Mouse (Mus musculus) neural tube, embryonic 12.5 days (tissue): ENCODE data around the gene Bub1b. TPM values are rescaled to one million over a fixed set of nuclear protein-coding genes. Genes with fewer than 3 reads are reported as not detected.
A peak's percentile ranks its signal among the peaks of the same experiment; 100 is the strongest.

Experiments
- ATAC-seq: fragments of 200-750 bp; cut with Nextera tagmentation; 2 replicates; pipeline ENCODE4 v1.8.0; 2017; ENCODE audit warnings: low read depth, mild to moderate bottlenecking, moderate TSS enrichment, moderate library complexity; ENCODE audit not compliant: low FRiP score
- H3K27ac ChIP-seq: fragments of 300-500 bp; sonication (generic); 2 replicates; pipeline ENCODE4 v1.5.1; 2016
- H3K27me3 ChIP-seq: fragments of 300-500 bp; sonication (generic); replicated peaks from 2 replicates; pipeline ENCODE4 v1.6.1; 2016; ENCODE audit warnings: mild to moderate bottlenecking
- H3K36me3 ChIP-seq: fragments of 300-500 bp; sonication (generic); 2 replicates; pipeline ENCODE4 v1.6.1; 2016; ENCODE audit warnings: mild to moderate bottlenecking
- H3K4me1 ChIP-seq: fragments of 300-500 bp; sonication (generic); 2 replicates; pipeline ENCODE4 v1.6.1; 2016
- H3K4me2 ChIP-seq: fragments of 300-500 bp; sonication (generic); replicated peaks from 2 replicates; pipeline ENCODE4 v1.6.1; 2016; ENCODE audit warnings: mild to moderate bottlenecking
- H3K4me3 ChIP-seq: fragments of 300-500 bp; sonication (generic); 2 replicates; pipeline ENCODE4 v1.5.1; 2016
- H3K9ac ChIP-seq: fragments of 300-500 bp; sonication (generic); 2 replicates; pipeline ENCODE4 v1.6.1; 2016; ENCODE audit warnings: mild to moderate bottlenecking
- H3K9me3 ChIP-seq: fragments of 300-500 bp; sonication (generic); 2 replicates; pipeline ENCODE4 v1.6.1; 2016; ENCODE audit warnings: mild to moderate bottlenecking
- WGBS: fragments of 180-500 bp; shearing (Covaris S2); methylation state at CpG from one replicate; pipeline ENCODE4 v1.1.7; 2016; 5-methylcytosine and 5-hydroxymethylcytosine counted together
- polyA plus RNA-seq: library from polyadenylated mRNA; unstranded; fragments of >200 nt; fragmentation: Nextera tagmentation; extraction: Ambion mirVana; gene quantifications from 2 replicates; pipeline ENCODE4 v1.2.1, GENCODE M21; 2016

Gene Bub1b
- polyA plus RNA-seq, 1 experiment from 2014 or later, result 63.6 TPM

DNA sequence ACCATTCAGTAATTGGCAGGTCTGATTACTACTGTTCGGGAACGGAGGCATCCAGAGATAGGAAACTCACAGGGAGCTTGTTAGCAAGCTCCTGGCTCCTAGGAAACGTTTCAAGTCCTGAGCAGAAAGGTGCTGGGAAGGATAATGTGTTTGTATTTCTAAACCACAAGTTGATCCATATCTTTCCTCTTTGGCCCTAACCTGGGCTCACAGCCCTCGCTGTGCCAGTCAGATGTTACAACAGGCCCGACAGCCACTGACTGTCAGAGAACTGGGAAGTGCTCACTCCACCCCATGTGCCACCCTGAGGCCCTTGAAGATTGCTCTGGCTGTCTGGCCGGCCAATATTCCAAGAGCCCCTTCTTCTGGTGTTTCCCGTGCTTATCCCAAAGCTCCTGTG lies 76.5 kb downstream of the Bub1b start:
- Histone ChIP-seq H3K36me3 (no peaks in the 10 kb centered on the region), H3K9ac (no peak overlapping the region), H3K4me3 (no peak overlapping the region), H3K9me3 (no peaks in the 10 kb centered on the region), H3K4me2 (no peak overlapping the region), H3K4me1 (peaks cover 12% of the 10 kb centered on the region), H3K27ac (no peak overlapping the region), H3K27me3 (peaks cover 67% of the 10 kb centered on the region)
- ATAC-seq, result no peak
- WGBS, result 7% methylated on average over 7 of the region's 7 CpGs

- Histone ChIP-seq H3K9ac (peak overlapping the region; percentile 58), H3K9me3 (no peaks in the 10 kb centered on the region), H3K36me3 (no peaks in the 10 kb centered on the region), H3K27ac (no peak overlapping the region), H3K4me2 (peak overlapping the region; percentile 89), H3K4me1 (peaks cover 12% of the 10 kb centered on the region), H3K27me3 (peaks cover 73% of the 10 kb centered on the region), H3K4me3 (peak overlapping the region; percentile 42)
- ATAC-seq, result peak; percentile 48; the same call in 1 of the 2 replicates
- WGBS, result 1% methylated on average over 86 of the region's 89 CpGs
Observed at GRCm38 (mm10) chr2:118676839-118677741, 79.1 kb downstream of the Bub1b start.

DNA sequence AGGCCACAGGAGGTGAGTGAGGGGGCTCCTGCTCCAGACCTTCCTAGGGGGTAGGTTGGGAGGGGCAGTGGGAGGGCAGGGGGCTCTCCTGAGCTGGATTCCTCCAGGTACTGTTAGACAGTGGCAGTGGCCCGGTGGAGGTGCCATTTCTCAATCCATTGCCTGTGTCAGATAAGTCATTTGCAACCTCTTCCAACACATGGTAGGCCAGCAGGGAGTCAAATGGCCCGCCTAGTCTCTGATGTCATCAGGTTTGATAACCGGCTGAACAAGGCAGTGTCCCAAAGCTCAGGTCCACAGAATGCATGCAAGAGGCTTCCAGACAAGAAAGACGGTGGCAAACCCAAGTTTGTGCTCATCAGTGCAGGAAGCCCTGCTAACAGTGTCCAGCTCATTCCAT lies 79.8 kb downstream of the Bub1b start:
- WGBS, result 12% methylated on average over 4 of the region's 4 CpGs
- Histone ChIP-seq H3K27ac (no peak overlapping the region), H3K4me2 (peak overlapping the region; percentile 89), H3K9me3 (no peaks in the 10 kb centered on the region), H3K27me3 (peaks cover 70% of the 10 kb centered on the region), H3K4me3 (peak overlapping the region; percentile 42), H3K9ac (peak overlapping the region; percentile 58), H3K36me3 (no peaks in the 10 kb centered on the region), H3K4me1 (peaks cover 12% of the 10 kb centered on the region)
- no peak for ATAC-seq

DNA sequence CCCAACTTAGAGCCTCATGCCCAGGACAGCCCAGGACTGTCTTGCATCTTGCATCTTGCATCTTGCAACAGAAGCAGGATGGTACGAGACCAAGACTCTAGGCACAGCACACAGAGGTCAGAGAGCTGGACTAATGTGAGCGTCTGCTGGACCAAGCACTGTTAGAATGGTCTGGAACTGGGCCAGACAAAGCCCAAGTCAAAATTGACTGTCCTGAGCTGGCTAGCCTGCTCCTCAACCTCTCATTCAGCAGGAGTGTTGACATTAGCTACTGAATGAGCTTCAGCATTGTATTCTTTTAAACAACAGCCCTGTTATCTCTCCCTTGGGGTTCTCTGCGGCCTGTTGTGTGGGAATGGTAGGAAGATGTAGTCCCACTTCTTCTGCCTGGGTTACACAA lies 81.6 kb downstream of the Bub1b start:
- Histone ChIP-seq H3K4me1 (peaks cover 12% of the 10 kb centered on the region), H3K4me2 (no peak overlapping the region), H3K27ac (no peak overlapping the region), H3K4me3 (no peak overlapping the region), H3K9ac (no peak overlapping the region), H3K27me3 (peaks cover 54% of the 10 kb centered on the region), H3K36me3 (no peaks in the 10 kb centered on the region), H3K9me3 (no peaks in the 10 kb centered on the region)
- no peak for ATAC-seq
- WGBS, result 74% methylated on average over 3 of the region's 3 CpGs

- H3K27me3 ChIP-seq, result peaks cover 41% of the 10 kb centered on the region
- H3K9ac ChIP-seq, result no peak overlapping the region
- ATAC-seq, result no peak
- no peak overlapping the region for H3K4me3 ChIP-seq
- WGBS, result 94% methylated on average over 6 of the region's 6 CpGs
- H3K27ac ChIP-seq, result no peak overlapping the region
- no peaks in the 10 kb centered on the region for H3K9me3 ChIP-seq
- peaks cover 12% of the 10 kb centered on the region for H3K4me1 ChIP-seq
- no peak overlapping the region for H3K4me2 ChIP-seq
- H3K36me3 ChIP-seq, result no peaks in the 10 kb centered on the region
Observed at GRCm38 (mm10) chr2:118680926-118681325, 82.9 kb downstream of the Bub1b start.

- no peak for ATAC-seq
Observed at GRCm38 (mm10) chr2:118682544-118683260, 84.7 kb downstream of the Bub1b start.

DNA sequence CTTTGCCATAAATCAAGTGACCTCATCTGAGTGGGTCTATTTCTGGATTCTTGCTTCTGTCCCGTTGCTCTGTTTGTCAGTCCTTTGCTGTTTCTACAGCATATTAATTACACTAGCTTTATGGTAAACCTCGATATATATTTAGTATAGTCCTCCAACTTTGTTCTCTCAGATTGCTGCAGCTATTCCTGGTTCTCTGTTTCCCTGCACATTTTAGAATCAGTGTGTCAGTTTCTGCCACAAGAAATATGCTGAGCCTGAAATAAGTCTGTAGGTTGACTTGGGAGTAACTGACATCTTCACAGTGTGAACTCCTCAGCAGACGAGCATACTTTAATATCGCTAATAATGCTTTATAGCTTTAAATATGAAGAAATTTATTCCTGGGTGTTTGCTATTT lies 87.1 kb downstream of the Bub1b start:
- Histone ChIP-seq H3K9me3 (no peaks in the 10 kb centered on the region), H3K36me3 (no peaks in the 10 kb centered on the region), H3K4me1 (no peaks in the 10 kb centered on the region), H3K27me3 (peaks cover 5% of the 10 kb centered on the region; the same call in 1 of the 2 replicates), H3K27ac (no peak overlapping the region), H3K9ac (no peak overlapping the region), H3K4me2 (no peak overlapping the region), H3K4me3 (no peak overlapping the region)
- WGBS, result 86% methylated on average over 4 of the region's 4 CpGs
- ATAC-seq, result no peak

More at GRCm38 (mm10) chr2:118682544-118683260, 84.7 kb downstream of the Bub1b start:
- H3K4me3 ChIP-seq, result no peak overlapping the region
- H3K9ac ChIP-seq, result no peak overlapping the region
- no peaks in the 10 kb centered on the region for H3K9me3 ChIP-seq
- H3K4me1 ChIP-seq, result peaks cover 1% of the 10 kb centered on the region; the same call in 1 of the 2 replicates
- H3K27ac ChIP-seq, result no peak overlapping the region
- H3K4me2 ChIP-seq, result no peak overlapping the region
- WGBS, result 51% methylated on average over 8 of the region's 8 CpGs
- peaks cover 24% of the 10 kb centered on the region for H3K27me3 ChIP-seq
- no peaks in the 10 kb centered on the region for H3K36me3 ChIP-seq

- no peaks in the 10 kb centered on the region for H3K9me3 ChIP-seq
- no peak overlapping the region for H3K4me3 ChIP-seq
- 79% methylated on average over 8 of the region's 8 CpGs for WGBS
- no peaks in the 10 kb centered on the region for H3K4me1 ChIP-seq
- H3K4me2 ChIP-seq, result no peak overlapping the region
- H3K27ac ChIP-seq, result no peak overlapping the region
- no peak overlapping the region for H3K9ac ChIP-seq
- ATAC-seq, result no peak
- peaks cover 5% of the 10 kb centered on the region; the same call in 1 of the 2 replicates for H3K27me3 ChIP-seq
- H3K36me3 ChIP-seq, result no peaks in the 10 kb centered on the region
Observed at GRCm38 (mm10) chr2:118686693-118687092, 88.7 kb downstream of the Bub1b start.

DNA sequence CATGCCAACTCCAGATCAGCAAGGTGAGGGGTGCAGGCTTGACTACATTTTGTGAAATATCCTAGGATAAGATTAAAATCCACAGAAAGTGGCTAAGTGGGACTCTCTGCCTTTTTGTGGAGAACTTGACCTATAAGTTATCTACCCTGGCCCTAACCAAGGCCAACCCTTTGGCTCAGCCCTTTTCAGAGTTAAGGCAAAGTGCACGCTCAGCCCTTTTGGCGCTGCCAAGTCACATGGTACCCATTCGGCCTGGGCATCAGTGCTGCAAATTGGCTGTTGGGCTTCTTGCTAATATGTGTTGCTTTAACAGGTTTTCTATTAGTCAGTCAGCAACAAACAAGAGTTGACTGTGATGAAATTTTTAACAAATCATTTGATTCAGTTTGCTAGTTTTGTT lies 89.8 kb downstream of the Bub1b start:
- 95% methylated on average over 3 of the region's 3 CpGs for WGBS
- Histone ChIP-seq H3K36me3 (no peaks in the 10 kb centered on the region), H3K27me3 (peaks cover 5% of the 10 kb centered on the region; the same call in 1 of the 2 replicates), H3K4me3 (no peak overlapping the region), H3K4me1 (no peaks in the 10 kb centered on the region), H3K9ac (no peak overlapping the region), H3K27ac (no peak overlapping the region), H3K4me2 (no peak overlapping the region), H3K9me3 (no peaks in the 10 kb centered on the region)
- no peak for ATAC-seq

DNA sequence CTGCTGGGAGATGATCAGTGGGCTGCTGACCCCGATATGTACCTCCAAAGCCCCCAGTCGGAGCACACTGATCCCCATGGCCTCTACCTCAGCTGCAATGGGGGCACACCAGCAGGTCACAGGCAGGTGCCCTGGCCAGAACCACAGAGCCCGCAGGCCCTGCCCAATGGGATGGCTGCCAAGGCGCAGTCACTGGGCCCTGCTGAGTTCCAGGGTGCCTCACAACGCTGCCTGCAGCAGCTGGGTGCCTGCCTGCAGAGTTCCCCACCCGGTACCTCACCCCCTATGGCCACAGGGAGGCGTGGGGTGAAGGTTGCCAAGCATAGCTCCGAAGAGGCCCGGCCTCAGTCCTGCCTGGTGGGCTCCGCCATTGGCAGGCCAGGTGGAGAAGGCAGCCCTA lies 91.9 kb downstream of the Bub1b start:
- ATAC-seq, result no peak
- no peak overlapping the region for H3K4me2 ChIP-seq
- H3K27me3 ChIP-seq, result peaks cover 15% of the 10 kb centered on the region
- 81% methylated on average over 10 of the region's 10 CpGs for WGBS
- H3K27ac ChIP-seq, result no peak overlapping the region
- H3K9ac ChIP-seq, result no peak overlapping the region
- no peaks in the 10 kb centered on the region for H3K36me3 ChIP-seq
- no peaks in the 10 kb centered on the region for H3K4me1 ChIP-seq
- no peaks in the 10 kb centered on the region for H3K9me3 ChIP-seq
- H3K4me3 ChIP-seq, result no peak overlapping the region
